Mouse (Mus musculus) kidney, embryonic 15.5 days (tissue): ENCODE data around the gene Naa16. TPM values are rescaled to one million over a fixed set of nuclear protein-coding genes. Genes with fewer than 3 reads are reported as not detected.

Source experiments
- ATAC-seq: fragments of 200-750 bp; cut with Nextera tagmentation; replicated peaks from 2 replicates; pipeline ENCODE4 v1.8.0; 2017; ENCODE audit warnings: moderate TSS enrichment; ENCODE audit not compliant: low FRiP score
- H3K27ac ChIP-seq: fragments of 300-500 bp; sonication (generic); 2 replicates; pipeline ENCODE4 v1.5.1; 2015; ENCODE audit warnings: mild to moderate bottlenecking, inconsistent platforms
- H3K27me3 ChIP-seq: fragments of 300-500 bp; sonication (generic); 2 replicates; pipeline ENCODE4 v1.6.1; 2015; ENCODE audit warnings: inconsistent platforms
- H3K36me3 ChIP-seq: fragments of 300-500 bp; sonication (generic); 2 replicates; pipeline ENCODE4 v1.6.1; 2015; ENCODE audit warnings: inconsistent platforms
- H3K4me1 ChIP-seq: fragments of 300-500 bp; sonication (generic); 2 replicates; pipeline ENCODE4 v1.6.1; 2015; ENCODE audit warnings: inconsistent platforms
- H3K4me2 ChIP-seq: fragments of 300-500 bp; sonication (generic); 2 replicates; pipeline ENCODE4 v1.6.1; 2015; ENCODE audit warnings: moderate library complexity, mild to moderate bottlenecking, inconsistent platforms
- H3K4me3 ChIP-seq: fragments of 300-500 bp; sonication (generic); replicated peaks from 2 replicates; pipeline ENCODE4 v1.5.1; 2015; ENCODE audit warnings: mild to moderate bottlenecking, inconsistent platforms
- H3K9ac ChIP-seq: fragments of 300-500 bp; sonication (generic); 2 replicates; pipeline ENCODE4 v1.6.1; 2015; ENCODE audit warnings: mild to moderate bottlenecking, inconsistent platforms
- H3K9me3 ChIP-seq: fragments of 300-500 bp; sonication (generic); replicated peaks from 2 replicates; pipeline ENCODE4 v1.6.1; 2016; ENCODE audit warnings: inconsistent platforms
- WGBS: fragments of 180-500 bp; shearing (Covaris S2); methylation state at CpG from one replicate; pipeline ENCODE4 v1.1.7; 2015; ENCODE audit warnings: mixed read lengths; 5-methylcytosine and 5-hydroxymethylcytosine counted together
- polyA plus RNA-seq: library from polyadenylated mRNA; unstranded; fragments of >200 nt; fragmentation: Nextera tagmentation; extraction: Ambion mirVana; gene quantifications from 2 replicates; pipeline ENCODE4 v1.2.1, GENCODE M21; 2015

The Naa16 gene
- polyA plus RNA-seq, 1 experiment from 2014 or later: 46.8 TPM

DNA sequence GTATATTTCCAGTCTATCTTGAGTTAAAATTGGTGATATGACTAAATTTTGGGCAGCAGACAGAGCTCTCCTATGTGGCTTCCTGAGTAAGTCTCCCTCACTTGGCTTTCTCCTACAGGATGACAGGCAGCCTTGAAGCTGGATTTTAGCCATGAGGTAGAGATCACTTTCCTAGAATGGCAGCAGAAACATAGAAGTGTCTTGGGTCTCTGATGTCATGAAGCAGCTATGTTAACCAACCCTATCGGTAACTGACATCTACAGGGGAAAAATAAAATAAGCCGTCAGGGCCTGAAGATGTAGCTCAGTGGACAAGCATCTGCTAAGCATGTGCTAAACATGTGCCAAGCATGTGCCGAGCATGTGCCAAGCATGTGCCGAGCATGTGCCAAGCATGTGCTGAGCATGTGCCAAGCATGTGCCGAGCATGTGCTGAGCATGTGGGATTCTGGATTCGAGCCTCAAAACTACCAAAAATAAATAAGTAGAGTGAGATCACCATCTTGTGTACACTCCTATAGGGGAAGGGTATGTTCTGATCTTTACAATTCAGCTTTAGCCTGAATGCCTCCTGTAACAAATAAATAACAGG, 85.6 kb downstream of the Naa16 start:
- WGBS: 93% methylated on average over 6 of the region's 6 CpGs
- Histone ChIP-seq H3K27ac (no peak overlapping the region), H3K9ac (no peak overlapping the region), H3K4me2 (no peak overlapping the region), H3K4me1 (peaks cover 19% of the 10 kb centered on the region), H3K4me3 (no peak overlapping the region), H3K36me3 (no peaks in the 10 kb centered on the region), H3K27me3 (peaks cover 21% of the 10 kb centered on the region), H3K9me3 (no peaks in the 10 kb centered on the region)
- no peak for ATAC-seq

DNA sequence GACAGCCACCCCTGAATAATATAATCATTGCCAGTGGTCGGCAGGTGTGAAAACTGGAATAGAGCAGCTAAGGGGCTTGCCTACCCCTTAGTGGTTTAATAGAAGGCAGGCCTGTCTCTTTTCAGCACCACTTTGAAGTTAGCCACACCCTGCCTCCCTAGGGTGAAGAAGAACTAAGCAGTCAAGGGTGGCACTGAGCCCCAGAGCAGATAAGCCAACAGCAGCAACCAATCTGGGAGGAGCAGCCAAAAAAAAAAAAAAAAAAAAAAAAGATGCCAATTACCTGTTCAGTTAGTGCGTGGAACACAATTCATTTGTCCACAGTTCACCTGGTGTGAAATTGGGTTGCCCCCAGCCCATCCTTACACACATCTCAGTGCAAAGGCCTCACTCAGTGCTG, 87.4 kb downstream of the Naa16 start:
- Histone ChIP-seq H3K9ac (no peak overlapping the region), H3K27ac (no peak overlapping the region), H3K4me2 (no peak overlapping the region), H3K4me1 (peaks cover 28% of the 10 kb centered on the region), H3K9me3 (no peaks in the 10 kb centered on the region), H3K36me3 (no peaks in the 10 kb centered on the region), H3K27me3 (peaks cover 22% of the 10 kb centered on the region), H3K4me3 (no peak overlapping the region)
- ATAC-seq: no peak
- WGBS: 77% methylated on average over 2 of the region's 2 CpGs

DNA sequence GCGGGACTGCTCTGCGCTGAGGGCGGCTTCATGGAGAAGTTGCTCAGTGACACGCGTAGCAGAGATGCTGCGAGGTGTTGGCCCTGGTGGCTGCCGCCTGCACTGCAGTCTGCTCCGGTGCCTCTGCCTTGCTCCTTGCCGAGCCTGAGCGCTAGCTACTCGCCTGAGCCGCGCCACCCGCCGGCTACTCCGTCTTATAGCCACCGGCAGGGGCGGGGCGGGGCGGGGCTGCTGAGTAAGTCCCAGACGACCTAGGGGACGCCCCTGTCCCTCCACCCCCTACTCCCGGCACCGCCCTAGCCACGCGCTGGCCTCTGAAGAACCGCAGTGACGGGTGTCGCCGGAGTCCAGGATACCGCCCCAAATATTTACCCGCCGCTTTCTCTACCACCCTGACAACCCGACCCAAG, 89.1 kb downstream of the Naa16 start, which contains the start of gene Rgcc:
Gene Rgcc (minus strand): TSS at position 180 of the 410 bp plus-strand sequence.
- H3K9me3 ChIP-seq: no peaks in the 10 kb centered on the region
- H3K4me3 ChIP-seq: peak within 1 kb of the TSS; percentile 52
- H3K9ac ChIP-seq: peak within 1 kb of the TSS; percentile 54
- H3K27ac ChIP-seq: no peak within 1 kb of the TSS
- under 1% methylated on average over 34 of the region's 34 CpGs for WGBS
- peaks cover 22% of the 10 kb centered on the region for H3K27me3 ChIP-seq
- peak within 1 kb of the TSS; percentile 94 for H3K4me2 ChIP-seq
- ATAC-seq: peak; percentile 98
- peaks cover 29% of the 10 kb centered on the region for H3K4me1 ChIP-seq
- H3K36me3 ChIP-seq: no peaks in the 10 kb centered on the region

DNA sequence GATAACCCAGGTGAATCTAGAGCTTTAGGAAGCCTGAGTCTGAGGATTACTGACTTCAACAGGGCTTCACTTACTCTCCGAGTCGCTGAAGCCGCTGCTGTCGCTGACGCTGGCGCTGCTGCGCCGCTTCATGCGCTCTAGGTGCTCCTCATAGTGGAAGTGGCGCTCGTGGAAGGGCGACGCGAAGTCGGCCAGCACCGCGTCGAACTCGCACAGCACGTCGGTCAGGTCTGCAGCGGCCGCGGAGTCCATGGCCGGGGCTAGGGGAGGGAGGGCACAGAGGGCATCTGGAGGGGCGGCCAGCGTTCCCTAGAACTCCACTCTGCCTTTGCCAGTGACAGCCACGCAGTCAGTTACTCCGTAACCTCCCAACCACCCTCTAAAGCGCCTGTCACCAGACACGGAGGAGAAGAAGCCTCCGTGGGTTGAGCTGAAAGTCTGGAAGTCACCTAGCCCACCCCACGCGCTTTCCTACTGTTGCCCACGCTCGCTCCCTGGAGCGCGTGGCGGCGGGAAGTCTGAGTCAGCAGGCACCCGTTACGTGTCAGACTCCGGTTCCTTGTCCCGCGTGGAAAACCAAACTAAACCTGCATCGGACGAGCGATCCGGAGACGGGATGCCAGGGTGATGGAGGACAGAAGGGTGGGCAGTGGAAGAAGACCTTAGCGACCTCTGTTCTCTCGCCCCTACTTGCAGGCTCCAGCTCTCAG, 89.8 kb downstream of the Naa16 start:
- H3K4me3 ChIP-seq: peak overlapping the region; percentile 52
- peak; percentile 17 for ATAC-seq
- no peaks in the 10 kb centered on the region for H3K9me3 ChIP-seq
- peak overlapping the region; percentile 94 for H3K4me2 ChIP-seq
- H3K27ac ChIP-seq: no peak overlapping the region
- H3K9ac ChIP-seq: peak overlapping the region; percentile 54
- H3K36me3 ChIP-seq: no peaks in the 10 kb centered on the region
- H3K27me3 ChIP-seq: peaks cover 22% of the 10 kb centered on the region
- WGBS: under 1% methylated on average over 52 of the region's 52 CpGs
- peaks cover 29% of the 10 kb centered on the region for H3K4me1 ChIP-seq

DNA sequence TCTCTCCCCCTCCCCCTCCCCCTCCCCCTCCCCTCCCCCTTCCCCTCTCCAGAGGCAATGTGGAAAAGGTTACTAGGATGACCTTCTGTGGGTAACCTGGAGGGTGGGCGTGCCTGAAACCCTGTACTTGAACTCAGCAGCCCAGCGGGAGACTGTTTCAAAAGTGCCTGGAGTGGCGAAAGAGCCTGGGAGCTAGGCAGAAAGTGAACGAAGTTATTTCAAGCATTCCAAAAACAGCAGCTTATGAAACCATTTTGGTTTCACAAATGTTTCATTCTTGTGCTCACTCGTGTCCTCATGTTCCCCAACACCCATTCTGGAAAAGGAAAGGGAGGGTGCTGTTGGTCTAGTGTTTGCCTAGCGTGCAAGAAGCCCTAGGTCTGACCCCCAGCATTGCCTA, 90.8 kb downstream of the Naa16 start:
- ATAC-seq: no peak
- Histone ChIP-seq H3K9ac (no peak overlapping the region), H3K4me2 (peak overlapping the region; percentile 94), H3K4me3 (peak overlapping the region; percentile 52), H3K4me1 (peaks cover 29% of the 10 kb centered on the region), H3K27ac (no peak overlapping the region), H3K36me3 (no peaks in the 10 kb centered on the region), H3K27me3 (peaks cover 22% of the 10 kb centered on the region), H3K9me3 (no peaks in the 10 kb centered on the region)
- 29% methylated on average over 6 of the region's 6 CpGs for WGBS

DNA sequence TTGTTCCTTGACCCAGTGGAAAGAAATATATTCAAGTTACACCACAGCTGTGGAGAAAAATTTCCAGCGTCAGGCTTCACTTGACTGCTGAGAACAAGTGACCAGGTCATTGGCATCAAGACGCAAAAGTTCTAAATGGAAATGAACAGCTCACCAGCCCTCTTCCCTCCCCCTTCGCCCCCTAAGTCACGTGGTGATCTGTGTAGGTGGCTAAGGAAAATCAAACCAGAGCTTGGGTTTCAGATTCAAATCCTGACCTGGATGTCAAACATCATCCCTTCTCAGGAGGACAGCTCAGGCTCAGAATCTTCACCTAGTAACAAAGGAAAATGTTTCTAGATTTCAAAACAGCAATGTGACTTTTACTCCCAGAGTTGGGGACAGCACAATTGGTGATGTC, 91.3 kb downstream of the Naa16 start:
- no peak overlapping the region for H3K27ac ChIP-seq
- 39% methylated on average over 4 of the region's 4 CpGs for WGBS
- H3K9me3 ChIP-seq: no peaks in the 10 kb centered on the region
- no peak overlapping the region for H3K4me3 ChIP-seq
- peaks cover 22% of the 10 kb centered on the region for H3K27me3 ChIP-seq
- ATAC-seq: no peak
- H3K4me2 ChIP-seq: no peak overlapping the region
- H3K36me3 ChIP-seq: no peaks in the 10 kb centered on the region
- H3K9ac ChIP-seq: no peak overlapping the region
- peaks cover 29% of the 10 kb centered on the region for H3K4me1 ChIP-seq

DNA sequence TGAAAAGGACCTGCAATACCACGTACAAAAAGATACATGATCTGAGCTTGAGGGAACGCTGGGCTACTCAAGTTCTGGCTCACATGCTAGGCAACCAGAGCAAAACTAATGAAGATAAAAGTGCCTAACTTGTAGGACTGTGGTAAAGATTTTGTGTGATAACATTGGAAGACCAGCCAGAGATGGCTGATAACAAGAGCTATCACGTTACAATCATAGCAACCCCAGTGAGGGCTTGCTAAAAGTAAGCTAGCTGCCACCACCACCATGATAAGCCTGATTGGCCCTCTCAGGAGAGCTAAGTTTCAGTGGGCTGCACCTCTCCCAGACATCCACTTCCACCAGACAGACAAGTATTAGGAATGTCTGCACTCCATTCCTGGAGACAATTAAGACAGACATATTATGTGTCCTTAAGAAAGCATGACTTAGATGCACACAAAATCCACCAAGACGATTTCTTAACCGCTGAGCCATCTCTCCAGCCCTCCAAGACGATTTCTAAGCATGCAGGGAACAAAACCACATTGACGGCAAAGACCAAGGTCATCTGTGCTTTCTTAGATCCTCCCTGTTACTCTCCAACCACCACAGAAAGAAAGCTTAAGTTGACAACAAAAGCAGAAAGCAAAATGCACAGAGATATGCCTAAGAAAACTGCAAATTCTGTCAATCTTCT, 92.1 kb downstream of the Naa16 start:
- Histone ChIP-seq H3K27ac (no peak overlapping the region), H3K4me2 (no peak overlapping the region), H3K4me1 (peaks cover 34% of the 10 kb centered on the region), H3K4me3 (no peak overlapping the region), H3K9ac (no peak overlapping the region), H3K9me3 (no peaks in the 10 kb centered on the region), H3K36me3 (no peaks in the 10 kb centered on the region), H3K27me3 (peaks cover 20% of the 10 kb centered on the region)
- WGBS: 52% methylated on average over 7 of the region's 7 CpGs
- ATAC-seq: no peak

DNA sequence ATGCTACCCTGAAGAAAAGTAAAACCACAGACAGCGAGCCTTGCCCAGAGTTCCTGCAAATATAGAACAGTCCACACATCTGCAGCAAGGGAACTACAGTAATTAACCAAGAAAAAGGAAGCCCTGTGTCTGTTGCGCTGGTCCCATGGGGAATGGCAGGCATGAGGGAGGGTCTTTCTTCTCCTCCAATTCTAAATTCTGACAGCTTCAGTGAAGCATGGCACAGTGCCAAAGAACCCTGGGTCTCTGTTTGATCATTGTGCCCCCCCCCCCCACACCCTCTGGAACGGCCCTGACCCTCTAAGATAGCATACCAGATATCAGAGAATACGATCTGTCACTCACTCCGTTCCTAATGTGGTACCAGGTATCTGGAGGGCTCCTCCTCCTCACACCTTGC, 93.7 kb downstream of the Naa16 start:
- H3K27ac ChIP-seq: no peak overlapping the region
- H3K4me2 ChIP-seq: no peak overlapping the region
- H3K9me3 ChIP-seq: no peaks in the 10 kb centered on the region
- H3K27me3 ChIP-seq: peaks cover 13% of the 10 kb centered on the region
- no peak overlapping the region for H3K9ac ChIP-seq
- no peak for ATAC-seq
- WGBS: 39% methylated on average over 5 of the region's 5 CpGs
- no peaks in the 10 kb centered on the region for H3K36me3 ChIP-seq
- no peak overlapping the region for H3K4me3 ChIP-seq
- peaks cover 46% of the 10 kb centered on the region for H3K4me1 ChIP-seq

DNA sequence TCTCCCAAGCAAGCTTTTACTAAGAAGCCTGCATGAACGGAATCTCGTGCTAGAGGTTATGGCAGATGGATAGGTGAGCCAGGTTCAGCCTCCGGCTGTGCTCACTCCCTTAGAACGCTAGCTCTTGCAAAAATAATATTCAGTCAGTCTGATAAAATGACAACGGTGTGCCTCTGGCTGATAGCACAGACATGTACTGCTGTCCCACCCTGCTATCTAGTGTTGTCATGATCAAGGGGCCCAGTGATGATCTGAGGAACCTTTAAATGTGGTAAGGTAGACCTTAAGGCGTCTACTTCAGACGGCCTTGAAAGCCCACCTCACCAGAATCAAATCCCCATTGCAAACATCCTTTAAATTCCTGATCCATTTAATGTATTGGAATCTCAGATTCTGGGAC, 94.4 kb downstream of the Naa16 start:
- Histone ChIP-seq H3K27ac (no peak overlapping the region), H3K27me3 (peaks cover 10% of the 10 kb centered on the region; the same call in 1 of the 2 replicates), H3K4me1 (peaks cover 40% of the 10 kb centered on the region), H3K4me3 (no peak overlapping the region), H3K36me3 (no peaks in the 10 kb centered on the region), H3K9ac (no peak overlapping the region), H3K9me3 (no peaks in the 10 kb centered on the region), H3K4me2 (no peak overlapping the region)
- no peak for ATAC-seq
- 79% methylated on average over 7 of the region's 7 CpGs for WGBS

DNA sequence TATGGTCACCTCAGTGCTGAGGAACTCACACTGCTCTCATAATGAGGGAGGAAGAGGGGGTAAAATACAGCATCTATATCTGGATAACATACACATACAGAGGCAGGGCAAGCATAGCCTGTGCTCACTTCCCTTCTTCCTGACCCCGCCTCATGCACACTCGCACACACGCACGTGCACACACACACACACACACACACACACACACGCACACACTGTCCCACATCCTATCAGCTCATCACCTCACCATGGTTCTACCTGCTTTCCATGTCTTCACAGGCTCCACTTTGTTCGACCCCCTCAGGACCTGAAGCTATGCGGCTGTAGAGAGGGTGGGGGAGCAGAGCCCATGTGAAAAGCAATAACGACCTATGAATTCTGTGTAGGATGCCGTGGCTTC, 95.0 kb downstream of the Naa16 start:
- Histone ChIP-seq H3K4me3 (no peak overlapping the region), H3K4me2 (no peak overlapping the region), H3K36me3 (no peaks in the 10 kb centered on the region), H3K4me1 (peaks cover 40% of the 10 kb centered on the region), H3K27ac (no peak overlapping the region), H3K9ac (no peak overlapping the region), H3K9me3 (no peaks in the 10 kb centered on the region), H3K27me3 (peaks cover 5% of the 10 kb centered on the region; the same call in 1 of the 2 replicates)
- no peak for ATAC-seq
- WGBS: 88% methylated on average over 9 of the region's 9 CpGs

DNA sequence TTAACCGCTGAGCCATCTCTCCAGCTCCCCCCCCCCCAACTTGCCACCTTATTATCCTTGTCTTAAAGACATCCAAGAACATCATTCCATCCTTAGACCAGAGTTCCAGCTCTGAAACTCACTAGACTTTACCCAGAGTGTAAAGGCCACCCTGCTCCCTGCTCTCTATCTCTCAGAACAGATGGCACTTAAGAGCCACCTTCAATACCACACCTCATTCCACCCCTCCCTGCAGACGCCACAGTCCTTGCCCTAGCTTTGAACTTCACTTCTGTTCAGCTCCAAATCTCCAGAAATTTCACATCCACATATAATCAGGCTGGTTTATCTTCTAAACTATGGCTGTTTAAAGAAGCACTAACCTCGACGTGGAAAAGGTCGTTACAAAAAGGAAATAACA, 95.6 kb downstream of the Naa16 start:
- Histone ChIP-seq H3K36me3 (no peaks in the 10 kb centered on the region), H3K4me2 (no peak overlapping the region), H3K4me1 (peaks cover 35% of the 10 kb centered on the region), H3K9me3 (no peaks in the 10 kb centered on the region), H3K9ac (no peak overlapping the region), H3K27me3 (0 out of 2 replicates have a peak, but pooled peaks cover under 1% of the 10 kb centered on the region), H3K4me3 (no peak overlapping the region), H3K27ac (no peak overlapping the region)
- 59% methylated on average over 5 of the region's 5 CpGs for WGBS
- no peak; the same call in 1 of the 2 replicates for ATAC-seq

DNA sequence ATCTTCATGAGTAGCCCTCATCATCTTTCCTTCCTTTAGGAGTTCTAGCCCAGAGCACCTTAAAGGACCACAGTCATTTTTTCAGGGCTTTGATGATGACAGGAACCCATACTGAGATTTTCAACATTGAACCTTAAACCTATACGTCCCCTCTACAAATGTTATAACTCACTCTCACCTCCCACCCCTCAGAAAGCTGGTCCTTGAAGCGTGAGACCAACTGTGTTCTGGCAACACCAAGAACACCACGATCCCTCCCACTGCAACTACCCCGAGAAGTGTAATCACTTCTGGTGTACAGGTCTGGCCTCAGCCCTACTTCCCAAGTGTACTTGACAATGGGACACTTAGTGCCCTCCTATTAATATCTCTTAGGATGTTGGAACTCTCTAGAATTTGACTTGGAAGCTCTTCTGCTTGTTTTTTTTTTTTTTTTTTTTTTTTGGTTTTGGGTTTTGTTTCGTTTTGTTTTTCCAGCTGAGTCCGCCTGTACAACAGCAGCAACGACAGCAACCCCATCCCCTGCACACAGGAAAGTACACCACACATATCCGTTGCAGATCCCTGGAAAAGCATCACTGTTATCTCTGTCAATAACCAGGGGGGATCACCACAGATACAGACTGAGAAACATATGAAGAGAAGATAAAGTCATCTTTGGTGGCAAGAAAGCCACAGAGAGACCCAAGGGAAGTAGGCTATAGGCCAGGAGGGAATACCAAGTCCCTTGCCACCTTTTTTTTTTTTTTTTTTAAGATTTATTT, 96.3 kb downstream of the Naa16 start:
- Histone ChIP-seq H3K4me1 (peaks cover 35% of the 10 kb centered on the region), H3K27ac (no peak overlapping the region), H3K27me3 (no peaks in the 10 kb centered on the region), H3K4me3 (no peak overlapping the region), H3K9me3 (no peaks in the 10 kb centered on the region), H3K4me2 (no peak overlapping the region), H3K9ac (no peak overlapping the region), H3K36me3 (no peaks in the 10 kb centered on the region)
- 72% methylated on average over 8 of the region's 8 CpGs for WGBS
- no peak for ATAC-seq
